Mouse (Mus musculus) cerebellum, adult 2 months (tissue): Measurements from ENCODE around the gene Gda. TPM values are rescaled to one million over a fixed set of nuclear protein-coding genes. Genes with fewer than 3 reads are reported as not detected.

Source experiments
- DNase-seq, 2 experiments: peaks; one replicate each; pipeline ENCODE4 v3.0.0; 2021
- H3K27ac ChIP-seq: fragments of 200-500 bp; 2 replicates; pipeline ENCODE4 v1.5.1; 2012; ENCODE audit warnings: low read length, control low read depth, inconsistent platforms; ENCODE audit not compliant: insufficient read depth
- H3K27me3 ChIP-seq: fragments of 200-500 bp; 2 replicates; pipeline ENCODE4 v1.6.1; 2012; ENCODE audit warnings: inconsistent platforms, mild to moderate bottlenecking, low read length, moderate library complexity; ENCODE audit not compliant: control insufficient read depth, insufficient read depth
- H3K4me1 ChIP-seq: fragments of 200-500 bp; 2 replicates; pipeline ENCODE4 v1.6.1; 2011; ENCODE audit warnings: low read length; ENCODE audit not compliant: control insufficient read depth, insufficient read depth
- H3K4me3 ChIP-seq: fragments of 200-500 bp; replicated peaks from 2 replicates; pipeline ENCODE3; 2011; ENCODE audit warnings: mild to moderate bottlenecking, low read depth, low read length, control low read depth; ENCODE audit not compliant: insufficient read depth
- CTCF ChIP-seq: fragments of 200-500 bp; IDR thresholded peaks from 2 replicates; pipeline ENCODE4 v1.5.1; 2011; ENCODE audit warnings: low read depth, mild to moderate bottlenecking, control low read depth, low read length, moderate library complexity, borderline replicate concordance; ENCODE audit not compliant: insufficient read depth
- POLR2A ChIP-seq: fragments of 200-500 bp; IDR thresholded peaks from 2 replicates; pipeline ENCODE4 v1.6.1; 2011; ENCODE audit warnings: low read length, control low read depth, borderline replicate concordance; ENCODE audit not compliant: insufficient read depth
- WGBS: fragments of 180-500 bp; shearing (Covaris S2); methylation state at CpG from one replicate; pipeline ENCODE4 v1.1.7; 2018; 5-methylcytosine and 5-hydroxymethylcytosine counted together
- polyA plus RNA-seq: library from polyadenylated mRNA; depleted of rRNA; stranded (reverse); fragments of >200 nt; gene quantifications from 2 replicates; pipeline ENCODE4 v1.2.3, GENCODE M21; 2012; rRNA removed

Gda gene
- polyA plus RNA-seq, 1 experiment = 1.3 TPM

GRCm38 (mm10) chr19:21368595-21368994, 104.7 kb downstream of the Gda start:
- Histone ChIP-seq H3K4me1 (no peaks in the 10 kb centered on the region), H3K27me3 (no peaks in the 10 kb centered on the region), H3K27ac (no peak overlapping the region), H3K4me3 (no peak overlapping the region)
- TF ChIP-seq POLR2A (no peak), CTCF (no peak)
- DNase-seq = no peak
- WGBS = 73% methylated on average over 4 of the region's 4 CpGs

GRCm38 (mm10) chr19:21357792-21358191, 115.5 kb downstream of the Gda start:
- no peaks in the 10 kb centered on the region for H3K4me1 ChIP-seq
- no peak overlapping the region for H3K27ac ChIP-seq
- no peak for DNase-seq
- H3K27me3 ChIP-seq = no peaks in the 10 kb centered on the region
- 93% methylated on average over 6 of the region's 6 CpGs for whole genome bisulfite sequencing
- H3K4me3 ChIP-seq = no peak overlapping the region
- TF ChIP-seq POLR2A (no peak), CTCF (no peak)

- no peak overlapping the region for H3K4me3 ChIP-seq
- no peaks in the 10 kb centered on the region for H3K4me1 ChIP-seq
- 34% methylated on average over 6 of the region's 6 CpGs for WGBS
- H3K27me3 ChIP-seq = no peaks in the 10 kb centered on the region
- H3K27ac ChIP-seq = no peak overlapping the region
- no peak for DNase-seq
- no peak for TF ChIP-seq CTCF
- TF ChIP-seq POLR2A = no peak
Measured at GRCm38 (mm10) chr19:21349634-21350033, 123.6 kb downstream of the Gda start.

GRCm38 (mm10) chr19:21346646-21347045, 126.6 kb downstream of the Gda start:
- no peak for DNase-seq
- no peak overlapping the region for H3K4me3 ChIP-seq
- no peak overlapping the region for H3K27ac ChIP-seq
- no peaks in the 10 kb centered on the region for H3K27me3 ChIP-seq
- 95% methylated on average over 6 of the region's 6 CpGs for WGBS
- TF ChIP-seq POLR2A (no peak), CTCF (no peak)
- no peaks in the 10 kb centered on the region for H3K4me1 ChIP-seq

Other genes with a start within 250 kb of the Gda start
- 152 and 158 TPM in 2 replicates for gene Zfand5, start 201.2 kb downstream of the Gda start, polyA plus RNA-seq
- gene 1110059E24Rik, start 179.5 kb upstream of the Gda start, polyA plus RNA-seq = 31.2 and 33.0 TPM in 2 replicates
- gene Abhd17b, start 179.7 kb upstream of the Gda start, polyA plus RNA-seq = 45.4 and 46.6 TPM in 2 replicates